Mouse (Mus musculus) liver, embryonic 16.5 days (tissue): ENCODE results near the gene Kmt2e. TPM values are rescaled to one million over a fixed set of nuclear protein-coding genes. Genes with fewer than 3 reads are reported as not detected.
A peak's percentile ranks its signal among the peaks of the same experiment; 100 is the strongest.

Experiments used
- ATAC-seq: fragments of 200-750 bp; cut with Nextera tagmentation; 2 replicates; pipeline ENCODE4 v1.8.0; 2017; ENCODE audit warnings: low read depth, mild to moderate bottlenecking, moderate number of reproducible peaks, moderate library complexity
- H3K27ac ChIP-seq: fragments of 300-500 bp; sonication (generic); 2 replicates; pipeline ENCODE4 v1.5.1; 2014; ENCODE audit warnings: mild to moderate bottlenecking, low read length
- H3K27me3 ChIP-seq: fragments of 300-500 bp; sonication (generic); 2 replicates; pipeline ENCODE4 v1.6.1; 2014; ENCODE audit warnings: low read depth, low read length, mixed read lengths; ENCODE audit not compliant: control insufficient read depth, insufficient read depth
- H3K36me3 ChIP-seq: fragments of 300-500 bp; sonication (generic); 2 replicates; pipeline ENCODE4 v1.6.1; 2014; ENCODE audit warnings: mild to moderate bottlenecking; ENCODE audit not compliant: control insufficient read depth, insufficient read depth
- H3K4me1 ChIP-seq: fragments of 300-500 bp; sonication (generic); 2 replicates; pipeline ENCODE4 v1.6.1; 2014; ENCODE audit warnings: low read depth, low read length, mixed read lengths; ENCODE audit not compliant: control insufficient read depth
- H3K4me2 ChIP-seq: fragments of 300-500 bp; sonication (generic); 2 replicates; pipeline ENCODE4 v1.6.1; 2014; ENCODE audit warnings: low read depth, low read length, mixed read lengths
- H3K4me3 ChIP-seq: fragments of 300-500 bp; sonication (generic); 2 replicates; pipeline ENCODE4 v1.5.1; 2014; ENCODE audit warnings: low read depth, mild to moderate bottlenecking, low read length
- H3K9ac ChIP-seq: fragments of 300-500 bp; sonication (generic); 2 replicates; pipeline ENCODE4 v1.6.1; 2014; ENCODE audit warnings: low read depth, low read length
- H3K9me3 ChIP-seq: fragments of 300-500 bp; sonication (generic); replicated peaks from 2 replicates; pipeline ENCODE4 v1.6.1; 2016; ENCODE audit warnings: low read length; ENCODE audit not compliant: control insufficient read depth
- WGBS: fragments of 180-500 bp; shearing (Covaris S2); extraction: QIAGEN DNeasy Blood & Tissue Kit; methylation state at CpG from one replicate; pipeline ENCODE4 v1.1.7; 2014; ENCODE audit not compliant: insufficient replicate concordance; 5-methylcytosine and 5-hydroxymethylcytosine counted together
- polyA plus RNA-seq: library from polyadenylated mRNA; unstranded; fragments of >200 nt; fragmentation: Nextera tagmentation; extraction: Ambion mirVana; gene quantifications from 2 replicates; pipeline ENCODE4 v1.2.1, GENCODE M21; 2015

Gene Kmt2e
- polyA plus RNA-seq, 1 experiment from 2014 or later = 35.2 TPM

- Histone ChIP-seq H3K27ac (no peak overlapping the region), H3K36me3 (peaks cover 40% of the 10 kb centered on the region), H3K9ac (no peak overlapping the region), H3K4me1 (no peaks in the 10 kb centered on the region; the same call in 1 of the 2 replicates), H3K27me3 (no peaks in the 10 kb centered on the region), H3K4me3 (no peak overlapping the region), H3K9me3 (no peaks in the 10 kb centered on the region), H3K4me2 (no peak overlapping the region)
- ATAC-seq = no peak
- WGBS = 96% methylated on average over 3 of the region's 3 CpGs
Measured at GRCm38 (mm10) chr5:23464247-23464646, 30.0 kb downstream of the Kmt2e start.

- no peaks in the 10 kb centered on the region for H3K27me3 ChIP-seq
- H3K4me1 ChIP-seq = no peaks in the 10 kb centered on the region; the same call in 1 of the 2 replicates
- no peak overlapping the region for H3K4me2 ChIP-seq
- H3K4me3 ChIP-seq = no peak overlapping the region
- no peak overlapping the region for H3K27ac ChIP-seq
- H3K9me3 ChIP-seq = no peaks in the 10 kb centered on the region
- WGBS = 89% methylated on average over 8 of the region's 8 CpGs
- H3K36me3 ChIP-seq = peaks cover 39% of the 10 kb centered on the region
- ATAC-seq = no peak
- no peak overlapping the region for H3K9ac ChIP-seq
Measured at GRCm38 (mm10) chr5:23464743-23465142, 30.5 kb downstream of the Kmt2e start.

GRCm38 (mm10) chr5:23466546-23466945 is 32.3 kb downstream of the Kmt2e start:
- Histone ChIP-seq H3K4me2 (no peak overlapping the region), H3K9me3 (no peaks in the 10 kb centered on the region), H3K4me1 (no peaks in the 10 kb centered on the region; the same call in 1 of the 2 replicates), H3K36me3 (peaks cover 48% of the 10 kb centered on the region), H3K27me3 (no peaks in the 10 kb centered on the region), H3K4me3 (no peak overlapping the region), H3K27ac (no peak overlapping the region), H3K9ac (no peak overlapping the region)
- WGBS = 84% methylated on average over 4 of the region's 4 CpGs
- no peak for ATAC-seq

GRCm38 (mm10) chr5:23473098-23473873 is 39.0 kb downstream of the Kmt2e start:
- WGBS = 48% methylated on average over 6 of the region's 6 CpGs
- no peak for ATAC-seq
- no peak overlapping the region for H3K27ac ChIP-seq
- H3K4me1 ChIP-seq = no peaks in the 10 kb centered on the region
- peaks cover 35% of the 10 kb centered on the region for H3K36me3 ChIP-seq
- H3K9me3 ChIP-seq = no peaks in the 10 kb centered on the region
- H3K27me3 ChIP-seq = no peaks in the 10 kb centered on the region
- H3K4me2 ChIP-seq = no peak overlapping the region
- no peak overlapping the region for H3K9ac ChIP-seq
- H3K4me3 ChIP-seq = no peak overlapping the region

- Histone ChIP-seq H3K27ac (no peak overlapping the region), H3K27me3 (no peaks in the 10 kb centered on the region), H3K36me3 (peaks cover 50% of the 10 kb centered on the region), H3K4me1 (no peaks in the 10 kb centered on the region), H3K4me2 (no peak overlapping the region), H3K9ac (no peak overlapping the region), H3K4me3 (no peak overlapping the region), H3K9me3 (no peaks in the 10 kb centered on the region)
- WGBS = 84% methylated on average over 7 of the region's 7 CpGs
- peak; percentile 50; the same call in 1 of the 2 replicates for ATAC-seq
Measured at GRCm38 (mm10) chr5:23483811-23484210, 49.6 kb downstream of the Kmt2e start.

GRCm38 (mm10) chr5:23489231-23489630 is 55.0 kb downstream of the Kmt2e start:
- H3K4me1 ChIP-seq = no peaks in the 10 kb centered on the region
- no peaks in the 10 kb centered on the region for H3K27me3 ChIP-seq
- no peak overlapping the region for H3K27ac ChIP-seq
- H3K4me3 ChIP-seq = no peak overlapping the region
- no peak overlapping the region for H3K4me2 ChIP-seq
- WGBS = 79% methylated on average over 4 of the region's 4 CpGs
- no peaks in the 10 kb centered on the region for H3K9me3 ChIP-seq
- H3K36me3 ChIP-seq = peaks cover 64% of the 10 kb centered on the region
- H3K9ac ChIP-seq = no peak overlapping the region
- no peak for ATAC-seq

GRCm38 (mm10) chr5:23490797-23491196 is 56.6 kb downstream of the Kmt2e start:
- WGBS = 31% methylated on average over 2 of the region's 2 CpGs
- no peak overlapping the region for H3K4me3 ChIP-seq
- H3K36me3 ChIP-seq = peaks cover 66% of the 10 kb centered on the region
- H3K27ac ChIP-seq = no peak overlapping the region
- no peak overlapping the region for H3K4me2 ChIP-seq
- no peak for ATAC-seq
- no peak overlapping the region for H3K9ac ChIP-seq
- H3K27me3 ChIP-seq = no peaks in the 10 kb centered on the region
- no peaks in the 10 kb centered on the region for H3K9me3 ChIP-seq
- no peaks in the 10 kb centered on the region for H3K4me1 ChIP-seq

GRCm38 (mm10) chr5:23496396-23496795 is 62.2 kb downstream of the Kmt2e start:
- Histone ChIP-seq H3K4me2 (no peak overlapping the region), H3K4me1 (no peaks in the 10 kb centered on the region), H3K4me3 (no peak overlapping the region), H3K27me3 (no peaks in the 10 kb centered on the region), H3K9me3 (no peaks in the 10 kb centered on the region), H3K9ac (no peak overlapping the region), H3K36me3 (peaks cover 76% of the 10 kb centered on the region), H3K27ac (no peak overlapping the region)
- WGBS = 95% methylated on average over 3 of the region's 3 CpGs
- ATAC-seq = no peak

GRCm38 (mm10) chr5:23496933-23497332 is 62.7 kb downstream of the Kmt2e start:
- Histone ChIP-seq H3K27me3 (no peaks in the 10 kb centered on the region), H3K4me2 (no peak overlapping the region), H3K4me1 (no peaks in the 10 kb centered on the region), H3K36me3 (peaks cover 78% of the 10 kb centered on the region), H3K9ac (no peak overlapping the region), H3K4me3 (no peak overlapping the region), H3K27ac (no peak overlapping the region), H3K9me3 (no peaks in the 10 kb centered on the region)
- 87% methylated on average over 5 of the region's 5 CpGs for WGBS
- ATAC-seq = no peak
